Mouse (Mus musculus): ENCODE data around the gene Sec14l2. TPM values are rescaled to one million over a fixed set of nuclear protein-coding genes. Genes with fewer than 3 reads are reported as not detected.
"Not testable (repeated sequence)": the region's sequence is repeated elsewhere in the genome, so short reads cannot be mapped to it uniquely, and the experiment has no call there.

Gene Sec14l2
- polyA plus RNA-seq, 1 experiment from 2014 or later = 3.6 TPM

- Histone ChIP-seq H3K4me1 (replicated peaks; ENCODE audit: control insufficient read depth, insufficient read depth, low read length) (no peaks in the 10 kb centered on the region), H3K27ac (no peak overlapping the region), H3K4me3 (replicated peaks; ENCODE audit: low read length) (no peak overlapping the region), H3K27me3 (ENCODE audit: control insufficient read depth, insufficient read depth, low read length) (no peaks in the 10 kb centered on the region), H3K4me2 (replicated peaks) (no peak overlapping the region), H3K9me3 (ENCODE audit: control insufficient read depth, low read length) (no peaks in the 10 kb centered on the region), H3K9ac (no peak overlapping the region), H3K36me3 (replicated peaks; ENCODE audit: control insufficient read depth, insufficient read depth) (peaks cover 21% of the 10 kb centered on the region)
- DNase-seq (ENCODE audit: low spot score) = no peak
- no peak for ATAC-seq (ENCODE audit: low FRiP score)
- 90% methylated on average over 7 of the region's 7 CpGs for WGBS
Measured at GRCm38 (mm10) chr11:4108691-4109090, 14.5 kb downstream of the Sec14l2 start.

- H3K27ac ChIP-seq; H3K9ac ChIP-seq; H3K9me3 ChIP-seq (ENCODE audit: control insufficient read depth, low read length); H3K4me2 ChIP-seq (replicated peaks); H3K27me3 ChIP-seq (ENCODE audit: control insufficient read depth, insufficient read depth, low read length); H3K4me1 ChIP-seq (replicated peaks; ENCODE audit: control insufficient read depth, insufficient read depth, low read length); ATAC-seq (ENCODE audit: low FRiP score); DNase-seq (ENCODE audit: low spot score); H3K4me3 ChIP-seq (replicated peaks; ENCODE audit: low read length): not testable (repeated sequence)
- 97% methylated on average over 6 of the region's 6 CpGs for WGBS
- peaks cover 26% of the 10 kb centered on the region for H3K36me3 ChIP-seq (replicated peaks; ENCODE audit: control insufficient read depth, insufficient read depth)
Measured at GRCm38 (mm10) chr11:4107901-4108300, 15.3 kb downstream of the Sec14l2 start.

DNA sequence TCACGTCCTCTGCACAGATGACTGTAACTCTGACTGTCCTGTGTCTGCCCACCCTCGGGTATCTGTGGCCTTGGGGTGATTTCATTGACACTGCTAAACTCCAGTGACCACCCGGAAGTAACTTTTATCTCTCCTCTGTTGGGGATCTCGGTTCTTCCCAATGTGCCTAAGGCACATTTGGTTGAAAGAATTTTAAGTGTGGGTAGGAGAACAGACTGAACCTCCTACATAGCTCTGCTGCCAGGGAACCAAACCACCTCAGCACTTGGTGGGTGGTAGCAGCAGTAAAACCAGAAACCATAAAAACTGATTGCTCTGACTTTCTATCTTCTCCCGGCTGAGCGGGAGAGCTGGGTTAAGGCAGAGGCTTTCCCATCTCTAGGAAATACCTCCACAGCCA lies 17.8 kb downstream of the Sec14l2 start:
- DNase-seq (ENCODE audit: low spot score) = no peak
- Histone ChIP-seq H3K9me3 (ENCODE audit: control insufficient read depth, low read length) (no peaks in the 10 kb centered on the region), H3K36me3 (replicated peaks; ENCODE audit: control insufficient read depth, insufficient read depth) (peaks cover 15% of the 10 kb centered on the region), H3K4me3 (replicated peaks; ENCODE audit: low read length) (no peak overlapping the region), H3K27me3 (ENCODE audit: control insufficient read depth, insufficient read depth, low read length) (no peaks in the 10 kb centered on the region), H3K4me1 (replicated peaks; ENCODE audit: control insufficient read depth, insufficient read depth, low read length) (no peaks in the 10 kb centered on the region), H3K27ac (no peak overlapping the region), H3K4me2 (replicated peaks) (no peak overlapping the region), H3K9ac (no peak overlapping the region)
- no peak for ATAC-seq (ENCODE audit: low FRiP score)
- WGBS = 82% methylated on average over 6 of the region's 6 CpGs

GRCm38 (mm10) chr11:4104989-4105388 lies 18.2 kb downstream of the Sec14l2 start:
- Histone ChIP-seq H3K27ac (no peak overlapping the region), H3K9ac (no peak overlapping the region), H3K9me3 (ENCODE audit: control insufficient read depth, low read length) (no peaks in the 10 kb centered on the region), H3K36me3 (replicated peaks; ENCODE audit: control insufficient read depth, insufficient read depth) (peaks cover 11% of the 10 kb centered on the region; the same call in 1 of the 2 replicates), H3K4me2 (replicated peaks) (no peak overlapping the region), H3K27me3 (ENCODE audit: control insufficient read depth, insufficient read depth, low read length) (no peaks in the 10 kb centered on the region), H3K4me3 (replicated peaks; ENCODE audit: low read length) (no peak overlapping the region), H3K4me1 (replicated peaks; ENCODE audit: control insufficient read depth, insufficient read depth, low read length) (no peaks in the 10 kb centered on the region)
- no peak for ATAC-seq (ENCODE audit: low FRiP score)
- 87% methylated on average over 5 of the region's 5 CpGs for WGBS
- DNase-seq (ENCODE audit: low spot score) = no peak

- WGBS = 89% methylated on average over 14 of the region's 14 CpGs
Measured at GRCm38 (mm10) chr11:4103522-4103921, 19.7 kb downstream of the Sec14l2 start.

DNA sequence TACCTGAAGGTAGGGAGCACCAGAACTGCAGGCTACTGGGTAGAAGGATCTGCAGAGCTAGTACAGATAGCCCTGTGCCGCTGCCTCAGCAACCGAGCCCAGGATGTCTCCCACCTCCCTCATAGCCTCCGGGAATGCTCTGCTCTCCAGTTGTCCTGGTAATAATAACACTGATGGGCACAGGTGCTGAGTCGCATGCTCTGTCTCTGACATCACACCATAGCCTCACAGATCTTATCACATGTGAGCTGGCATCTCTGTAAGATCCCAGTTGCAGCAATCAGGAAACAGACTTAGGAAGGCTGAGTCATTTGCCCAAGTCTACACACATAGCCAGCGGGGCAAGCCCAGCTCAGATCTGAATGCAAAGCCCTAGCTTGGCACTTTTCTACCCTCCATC lies 21.4 kb downstream of the Sec14l2 start:
- Histone ChIP-seq H3K27me3 (ENCODE audit: control insufficient read depth, insufficient read depth, low read length) (no peaks in the 10 kb centered on the region), H3K9ac (no peak overlapping the region), H3K4me2 (replicated peaks) (no peak overlapping the region), H3K9me3 (ENCODE audit: control insufficient read depth, low read length) (no peaks in the 10 kb centered on the region), H3K4me3 (replicated peaks; ENCODE audit: low read length) (no peak overlapping the region), H3K4me1 (replicated peaks; ENCODE audit: control insufficient read depth, insufficient read depth, low read length) (peaks cover 6% of the 10 kb centered on the region), H3K36me3 (replicated peaks; ENCODE audit: control insufficient read depth, insufficient read depth) (peaks cover 5% of the 10 kb centered on the region; the same call in 1 of the 2 replicates), H3K27ac (no peak overlapping the region)
- ATAC-seq (ENCODE audit: low FRiP score) (no peak), DNase-seq (ENCODE audit: low spot score) (no peak)
- 90% methylated on average over 5 of the region's 5 CpGs for WGBS

More at GRCm38 (mm10) chr11:4103522-4103921, 19.7 kb downstream of the Sec14l2 start:
- Histone ChIP-seq H3K27me3 (ENCODE audit: control insufficient read depth, insufficient read depth, low read length) (no peaks in the 10 kb centered on the region), H3K9me3 (ENCODE audit: control insufficient read depth, low read length) (no peaks in the 10 kb centered on the region), H3K4me3 (replicated peaks; ENCODE audit: low read length) (no peak overlapping the region), H3K4me1 (replicated peaks; ENCODE audit: control insufficient read depth, insufficient read depth, low read length) (no peaks in the 10 kb centered on the region), H3K27ac (no peak overlapping the region), H3K4me2 (replicated peaks) (no peak overlapping the region), H3K36me3 (replicated peaks; ENCODE audit: control insufficient read depth, insufficient read depth) (peaks cover 7% of the 10 kb centered on the region; the same call in 1 of the 2 replicates), H3K9ac (no peak overlapping the region)
- DNase-seq (ENCODE audit: low spot score) (no peak), ATAC-seq (ENCODE audit: low FRiP score) (no peak)

DNA sequence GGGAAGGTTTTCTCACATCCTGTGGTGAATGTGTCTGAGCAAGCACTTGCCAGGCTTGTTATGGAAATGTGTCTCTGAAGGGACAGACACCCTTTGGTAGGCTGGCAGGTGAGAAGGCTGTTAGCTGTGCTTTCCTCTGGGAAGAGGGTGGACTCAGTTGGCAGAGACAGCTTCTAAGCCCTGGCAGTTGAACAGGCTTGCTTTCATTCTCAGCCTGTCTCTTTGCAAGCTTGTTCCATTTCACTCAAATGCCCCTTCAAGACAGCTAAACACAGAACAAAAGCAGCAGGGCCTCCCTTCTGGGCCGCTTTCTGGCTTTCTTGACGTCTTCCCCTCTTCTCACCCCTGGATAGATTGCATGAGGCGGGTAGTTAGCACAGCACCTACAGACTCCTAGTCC lies 23.8 kb downstream of the Sec14l2 start:
- 75% methylated on average over 3 of the region's 3 CpGs for WGBS
- no peak overlapping the region for H3K4me2 ChIP-seq (replicated peaks)
- H3K27ac ChIP-seq = no peak overlapping the region
- H3K36me3 ChIP-seq (replicated peaks; ENCODE audit: control insufficient read depth, insufficient read depth) = peaks cover 5% of the 10 kb centered on the region; the same call in 1 of the 2 replicates
- H3K9me3 ChIP-seq (ENCODE audit: control insufficient read depth, low read length) = no peaks in the 10 kb centered on the region
- ATAC-seq (ENCODE audit: low FRiP score) (no peak), DNase-seq (ENCODE audit: low spot score) (no peak)
- H3K9ac ChIP-seq = no peak overlapping the region
- no peaks in the 10 kb centered on the region for H3K27me3 ChIP-seq (ENCODE audit: control insufficient read depth, insufficient read depth, low read length)
- no peak overlapping the region for H3K4me3 ChIP-seq (replicated peaks; ENCODE audit: low read length)
- H3K4me1 ChIP-seq (replicated peaks; ENCODE audit: control insufficient read depth, insufficient read depth, low read length) = peaks cover 19% of the 10 kb centered on the region

DNA sequence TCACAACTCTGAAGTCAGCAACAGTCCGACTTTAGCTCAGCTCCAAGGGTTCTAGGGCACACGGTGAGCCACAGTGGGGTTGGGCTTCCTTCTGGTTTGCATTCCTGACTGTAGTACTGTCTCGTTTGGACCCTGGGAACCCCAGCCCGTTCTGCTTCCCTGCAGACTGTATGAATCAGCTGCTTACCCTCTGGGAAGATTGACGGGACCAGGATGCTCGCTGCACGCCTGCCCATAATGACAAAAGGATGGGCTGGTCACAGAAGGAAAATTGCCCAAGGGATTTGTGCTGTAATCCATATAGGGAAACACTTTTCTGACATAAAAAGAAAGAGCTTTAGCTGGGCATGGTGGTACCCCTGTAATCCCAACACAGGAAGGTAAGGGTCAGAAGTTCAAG lies 24.4 kb downstream of the Sec14l2 start:
- no peak for ATAC-seq (ENCODE audit: low FRiP score)
- no peak overlapping the region for H3K4me3 ChIP-seq (replicated peaks; ENCODE audit: low read length)
- H3K4me2 ChIP-seq (replicated peaks) = no peak overlapping the region
- no peak for DNase-seq (ENCODE audit: low spot score)
- peaks cover 19% of the 10 kb centered on the region for H3K4me1 ChIP-seq (replicated peaks; ENCODE audit: control insufficient read depth, insufficient read depth, low read length)
- no peak overlapping the region for H3K27ac ChIP-seq
- peaks cover 5% of the 10 kb centered on the region; the same call in 1 of the 2 replicates for H3K36me3 ChIP-seq (replicated peaks; ENCODE audit: control insufficient read depth, insufficient read depth)
- no peak overlapping the region for H3K9ac ChIP-seq
- H3K9me3 ChIP-seq (ENCODE audit: control insufficient read depth, low read length) = no peaks in the 10 kb centered on the region
- 73% methylated on average over 7 of the region's 7 CpGs for WGBS
- H3K27me3 ChIP-seq (ENCODE audit: control insufficient read depth, insufficient read depth, low read length) = no peaks in the 10 kb centered on the region

DNA sequence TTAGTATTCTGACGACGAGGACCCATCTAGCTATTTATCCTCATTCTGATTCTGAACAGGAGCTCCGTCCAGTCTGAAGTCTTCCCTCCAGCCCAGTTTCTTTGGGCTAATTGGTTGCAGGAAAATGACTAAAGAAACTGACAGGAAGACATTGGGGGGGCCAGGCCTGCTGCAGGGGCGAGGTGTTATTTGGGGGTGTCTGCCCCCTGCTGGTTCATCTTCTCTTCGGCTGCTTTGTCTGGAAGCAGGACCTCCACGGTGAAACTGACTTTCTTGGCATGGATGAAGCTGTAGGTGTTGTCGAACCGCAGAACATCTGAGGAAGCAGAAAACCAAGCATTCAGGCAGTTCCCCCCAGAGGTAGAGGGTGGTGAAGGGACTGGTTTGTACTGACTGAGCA lies 25.1 kb downstream of the Sec14l2 start:
- no peak for ATAC-seq (ENCODE audit: low FRiP score)
- WGBS = 62% methylated on average over 8 of the region's 8 CpGs
- H3K27me3 ChIP-seq (ENCODE audit: control insufficient read depth, insufficient read depth, low read length) = no peaks in the 10 kb centered on the region
- H3K27ac ChIP-seq = no peak overlapping the region
- peaks cover under 1% of the 10 kb centered on the region; the same call in 1 of the 2 replicates for H3K36me3 ChIP-seq (replicated peaks; ENCODE audit: control insufficient read depth, insufficient read depth)
- H3K9ac ChIP-seq = no peak overlapping the region
- peaks cover 19% of the 10 kb centered on the region for H3K4me1 ChIP-seq (replicated peaks; ENCODE audit: control insufficient read depth, insufficient read depth, low read length)
- no peak overlapping the region for H3K4me3 ChIP-seq (replicated peaks; ENCODE audit: low read length)
- no peak overlapping the region for H3K4me2 ChIP-seq (replicated peaks)
- DNase-seq (ENCODE audit: low spot score) = no peak
- H3K9me3 ChIP-seq (ENCODE audit: control insufficient read depth, low read length) = no peaks in the 10 kb centered on the region

DNA sequence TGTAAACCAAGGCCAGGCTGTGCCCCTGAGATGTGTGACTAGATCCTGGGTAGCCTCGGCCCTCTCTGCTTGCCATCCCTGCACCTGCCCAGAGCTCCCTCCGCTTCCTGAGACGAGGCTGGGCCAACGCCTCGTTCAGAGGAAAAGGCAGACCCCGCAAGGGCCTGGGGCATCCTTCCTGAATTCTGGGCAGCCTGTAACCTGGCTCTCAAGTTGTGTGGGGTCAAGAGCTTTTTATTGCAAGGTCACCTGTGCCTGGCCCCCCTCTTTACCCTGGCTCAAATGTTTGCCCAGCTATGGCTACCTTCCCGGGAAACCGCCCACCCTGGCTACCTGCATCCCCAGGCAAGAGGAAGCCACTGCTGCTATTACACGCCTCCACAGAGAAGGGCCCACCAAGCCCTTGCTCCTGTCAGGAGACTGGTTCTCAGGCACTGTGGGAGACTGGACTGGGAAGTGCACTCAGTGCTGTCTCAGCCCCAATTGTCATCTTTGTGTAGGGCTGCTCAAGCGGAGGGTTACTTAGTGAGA lies 26.1 kb downstream of the Sec14l2 start:
- H3K27me3 ChIP-seq (ENCODE audit: control insufficient read depth, insufficient read depth, low read length) = no peaks in the 10 kb centered on the region
- H3K4me1 ChIP-seq (replicated peaks; ENCODE audit: control insufficient read depth, insufficient read depth, low read length) = peaks cover 19% of the 10 kb centered on the region
- H3K27ac ChIP-seq = peak overlapping the region; percentile 95
- H3K36me3 ChIP-seq (replicated peaks; ENCODE audit: control insufficient read depth, insufficient read depth) = no peaks in the 10 kb centered on the region
- peak overlapping the region; percentile 68 for H3K4me2 ChIP-seq (replicated peaks)
- ATAC-seq (ENCODE audit: low FRiP score) = peak; percentile 13; the same call in 1 of the 2 replicates
- WGBS = 25% methylated on average over 10 of the region's 10 CpGs
- H3K9me3 ChIP-seq (ENCODE audit: control insufficient read depth, low read length) = no peaks in the 10 kb centered on the region
- peak overlapping the region; percentile 73 for H3K9ac ChIP-seq
- peak overlapping the region; percentile 46 for H3K4me3 ChIP-seq (replicated peaks; ENCODE audit: low read length)
- DNase-seq (ENCODE audit: low spot score) = peak; percentile 34

Data from hindbrain, embryonic 14.5 days (tissue).